ENCODE assay signal across 29 mouse cellular contexts in genomic region chr6:54171385-54171784, GRCm38 (mm10).
A peak's percentile ranks its signal among the peaks of the same experiment; 100 is the strongest.
DNase-seq lines count a peak whose midpoint lies in the region; ATAC-seq lines count a peak whose summit lies in the region.
"Had no signal": no experiment of that assay in that cellular context is flagged by ENCODE, and none has a peak within 500 bp of the region (broad histone marks: within the 10 kb centered on the region; RNA-seq: fewer than 3 reads in every experiment).

No protein-coding gene starts in this region.

- no peak for ATAC-seq in forebrain, embryonic 11.5 days (replicated peaks; ENCODE audit: low FRiP score)
- no peak for ATAC-seq in forebrain, embryonic 12.5 days (ENCODE audit: low FRiP score)
- ATAC-seq in hindbrain, embryonic 13.5 days (ENCODE audit: low FRiP score): no peak
- ATAC-seq in neural tube, embryonic 11.5 days (ENCODE audit: insufficient read depth, low FRiP score, low TSS enrichment): no peak
- ATAC-seq: forebrain, embryonic 14.5 days; forebrain, postnatal 0 days had no signal

- no peak overlapping the region for H3K9ac ChIP-seq in forebrain, embryonic 11.5 days (ENCODE audit: low read length)
- no peak overlapping the region for H3K9ac ChIP-seq in forebrain, embryonic 12.5 days
- no peak overlapping the region for H3K9ac ChIP-seq in hindbrain, embryonic 13.5 days
- no peak overlapping the region for H3K9ac ChIP-seq in neural tube, embryonic 11.5 days (ENCODE audit: low read length)
- H3K9ac ChIP-seq: embryonic facial prominence, embryonic 13.5 days; forebrain, postnatal 0 days; heart, embryonic 13.5 days; hindbrain, embryonic 15.5 days had no signal

- DNase-seq in forebrain, embryonic 11.5 days (ENCODE audit: low spot score): peak; percentile 9
- DNase-seq in hindbrain, embryonic 10.5 days (ENCODE audit: low spot score): no peak
- peak; percentile 20 for DNase-seq in neural tube, embryonic 11.5 days (ENCODE audit: low spot score)
- DNase-seq in neural tube, embryonic 10.5 days (ENCODE audit: extremely low spot score, low spot score): no peak
- DNase-seq in ovary, adult 18-20 months (ENCODE audit: low spot score): no peak
- DNase-seq: adrenal gland, postnatal 10 days; adrenal gland, postnatal 36 days; B cell, adult 2 months; cerebellum, adult 11 months; cerebellum, adult 8-10 months; cerebellum, postnatal 10 days; cerebellum, postnatal 36 days; embryo, embryonic 11 days; forebrain, postnatal 0 days; gastrocnemius, adult 2 months; gastrocnemius, postnatal 14 days; heart, adult 18-20 months; heart, postnatal 36 days had no signal

- no peak overlapping the region for H3K4me2 ChIP-seq in forebrain, embryonic 11.5 days (ENCODE audit: low read depth, low read length, severe bottlenecking)
- H3K4me2 ChIP-seq in forebrain, embryonic 12.5 days: no peak overlapping the region
- no peak overlapping the region for H3K4me2 ChIP-seq in hindbrain, embryonic 13.5 days
- no peak overlapping the region for H3K4me2 ChIP-seq in neural tube, embryonic 11.5 days (ENCODE audit: low read depth)
- H3K4me2 ChIP-seq: embryonic facial prominence, embryonic 13.5 days; heart, embryonic 13.5 days; hindbrain, embryonic 15.5 days had no signal

- H3K27me3 ChIP-seq in forebrain, embryonic 11.5 days (ENCODE audit: control insufficient read depth, insufficient read depth, low read length): no peaks in the 10 kb centered on the region
- H3K27me3 ChIP-seq in forebrain, embryonic 12.5 days: no peaks in the 10 kb centered on the region
- H3K27me3 ChIP-seq in hindbrain, embryonic 10.5 days (ENCODE audit: insufficient read depth, poor library complexity, severe bottlenecking): no peaks in the 10 kb centered on the region
- no peaks in the 10 kb centered on the region for H3K27me3 ChIP-seq in hindbrain, embryonic 13.5 days
- H3K27me3 ChIP-seq in neural tube, embryonic 11.5 days (ENCODE audit: control insufficient read depth, insufficient read depth, low read length): no peaks in the 10 kb centered on the region
- H3K27me3 ChIP-seq: CH12.LX; embryonic facial prominence, embryonic 13.5 days; heart, embryonic 13.5 days; hindbrain, embryonic 15.5 days; Patski had no signal

- no peak overlapping the region for H3K27ac ChIP-seq in forebrain, embryonic 11.5 days (ENCODE audit: low read depth, low read length)
- H3K27ac ChIP-seq in forebrain, embryonic 12.5 days: no peak overlapping the region
- 0 out of 2 replicates have a peak overlapping the region, but pooled peaks have one; percentile 12 for H3K27ac ChIP-seq in hindbrain, embryonic 10.5 days
- no peak overlapping the region for H3K27ac ChIP-seq in hindbrain, embryonic 13.5 days
- H3K27ac ChIP-seq in neural tube, embryonic 11.5 days (ENCODE audit: low read depth, low read length): no peak overlapping the region
- H3K27ac ChIP-seq: embryonic facial prominence, embryonic 10.5 days; embryonic facial prominence, embryonic 13.5 days; gastrocnemius, adult 2 months; heart, embryonic 13.5 days; hindbrain, embryonic 15.5 days had no signal

- no peaks in the 10 kb centered on the region for H3K4me1 ChIP-seq in forebrain, embryonic 11.5 days (replicated peaks; ENCODE audit: control insufficient read depth, insufficient read depth, low read length)
- H3K4me1 ChIP-seq in forebrain, embryonic 12.5 days: peaks cover 21% of the 10 kb centered on the region
- H3K4me1 ChIP-seq in hindbrain, embryonic 10.5 days (replicated peaks): peaks cover 20% of the 10 kb centered on the region
- H3K4me1 ChIP-seq in hindbrain, embryonic 13.5 days (replicated peaks): peaks cover 41% of the 10 kb centered on the region
- no peaks in the 10 kb centered on the region for H3K4me1 ChIP-seq in neural tube, embryonic 11.5 days (ENCODE audit: control insufficient read depth, insufficient read depth, low read length)
- H3K4me1 ChIP-seq: embryonic facial prominence, embryonic 13.5 days; heart, embryonic 13.5 days had no signal

- 81% methylated on average over 6 of the region's 6 CpGs for WGBS in forebrain, embryonic 11.5 days
- 84% methylated on average over 6 of the region's 6 CpGs for WGBS in forebrain, embryonic 12.5 days
- 82% methylated on average over 6 of the region's 6 CpGs for WGBS in hindbrain, embryonic 10.5 days
- WGBS in hindbrain, embryonic 13.5 days: 61% methylated on average over 6 of the region's 6 CpGs
- 56% methylated on average over 6 of the region's 6 CpGs for WGBS in neural tube, embryonic 11.5 days

- no peak overlapping the region for H3K4me3 ChIP-seq in forebrain, embryonic 11.5 days (ENCODE audit: low read depth, low read length)
- H3K4me3 ChIP-seq in forebrain, embryonic 12.5 days (replicated peaks): no peak overlapping the region
- H3K4me3 ChIP-seq in hindbrain, embryonic 10.5 days: no peak overlapping the region
- H3K4me3 ChIP-seq in hindbrain, embryonic 13.5 days: no peak overlapping the region
- no peak overlapping the region for H3K4me3 ChIP-seq in neural tube, embryonic 11.5 days (ENCODE audit: low read depth, low read length)
- H3K4me3 ChIP-seq: embryonic facial prominence, embryonic 10.5 days; embryonic facial prominence, embryonic 13.5 days; erythroblast, embryonic 14.5 days; gastrocnemius, adult 2 months; heart, embryonic 13.5 days; hindbrain, embryonic 15.5 days had no signal

- H3K36me3 ChIP-seq in forebrain, embryonic 11.5 days (ENCODE audit: control insufficient read depth, insufficient read depth, low read length): no peaks in the 10 kb centered on the region
- no peaks in the 10 kb centered on the region for H3K36me3 ChIP-seq in forebrain, embryonic 12.5 days (replicated peaks)
- no peaks in the 10 kb centered on the region for H3K36me3 ChIP-seq in hindbrain, embryonic 10.5 days
- no peaks in the 10 kb centered on the region for H3K36me3 ChIP-seq in hindbrain, embryonic 13.5 days
- H3K36me3 ChIP-seq in neural tube, embryonic 11.5 days (ENCODE audit: control insufficient read depth, insufficient read depth, low read length): no peaks in the 10 kb centered on the region
- H3K36me3 ChIP-seq: embryonic facial prominence, embryonic 10.5 days; embryonic facial prominence, embryonic 13.5 days; G1E; heart, embryonic 13.5 days; hindbrain, embryonic 15.5 days had no signal

- no peaks in the 10 kb centered on the region for H3K9me3 ChIP-seq in forebrain, embryonic 11.5 days (ENCODE audit: control insufficient read depth, low read length)
- H3K9me3 ChIP-seq in forebrain, embryonic 12.5 days: no peaks in the 10 kb centered on the region
- no peaks in the 10 kb centered on the region for H3K9me3 ChIP-seq in hindbrain, embryonic 10.5 days
- no peaks in the 10 kb centered on the region for H3K9me3 ChIP-seq in hindbrain, embryonic 13.5 days
- no peaks in the 10 kb centered on the region for H3K9me3 ChIP-seq in neural tube, embryonic 11.5 days (ENCODE audit: control insufficient read depth, low read length)
- H3K9me3 ChIP-seq: embryonic facial prominence, embryonic 10.5 days; embryonic facial prominence, embryonic 13.5 days; heart, embryonic 13.5 days; hindbrain, embryonic 15.5 days had no signal

Comparison
In these comparisons a context has a peak if more than half of its experiments do, and no peak if none do; other contexts are left out.
1. DNase-seq: peak in forebrain, embryonic 11.5 days (single experiment) and neural tube, embryonic 11.5 days (single experiment); none in hindbrain, embryonic 10.5 days (single experiment), neural tube, embryonic 10.5 days (single experiment) and ovary, adult 18-20 months (single experiment).